Mouse (Mus musculus) left cerebral cortex, postnatal 10 days (tissue): ENCODE data around the gene Hcrtr2. TPM values are rescaled to one million over a fixed set of nuclear protein-coding genes. Genes with fewer than 3 reads are reported as not detected.

Experiments used
- DNase-seq, 2 experiments: peaks; one replicate each; pipeline ENCODE4 v3.0.0; 2021 to 2022; ENCODE audit warnings: low spot score in 2 of 2, mixed read lengths in 1 of 2; ENCODE audit errors: extremely low spot score in 1 of 2
- intact Hi-C: fragments of 180-260 bp; cut with DNase I; formaldehyde crosslinking; loops from one replicate; pipeline ENCODE4 v1.15.1; 2025
- total RNA-seq, 2 experiments: library from RNA; stranded (reverse); gene quantifications; 2 replicates each; pipeline ENCODE4 v1.2.3; 2021

Gene Hcrtr2
- total RNA-seq, 2 experiments from 2014 or later, result 2.8 to 4.7 TPM

GRCm38 (mm10) chr9:76237946-76238345 lies 85.7 kb downstream of the Hcrtr2 start:
- DNase-seq, result no peak

GRCm38 (mm10) chr9:76237243-76237642 lies 86.4 kb downstream of the Hcrtr2 start:
- intact Hi-C loops, result loop anchor here (2.0 kb wide), 1 partner anchor 474 kb away; no protein-coding TSS in a partner anchor
- no peak for DNase-seq

More at GRCm38 (mm10) chr9:76237946-76238345, 85.7 kb downstream of the Hcrtr2 start:
- intact Hi-C loops, result loop anchor here (2.0 kb wide), 1 partner anchor 475 kb away; no protein-coding TSS in a partner anchor

DNA sequence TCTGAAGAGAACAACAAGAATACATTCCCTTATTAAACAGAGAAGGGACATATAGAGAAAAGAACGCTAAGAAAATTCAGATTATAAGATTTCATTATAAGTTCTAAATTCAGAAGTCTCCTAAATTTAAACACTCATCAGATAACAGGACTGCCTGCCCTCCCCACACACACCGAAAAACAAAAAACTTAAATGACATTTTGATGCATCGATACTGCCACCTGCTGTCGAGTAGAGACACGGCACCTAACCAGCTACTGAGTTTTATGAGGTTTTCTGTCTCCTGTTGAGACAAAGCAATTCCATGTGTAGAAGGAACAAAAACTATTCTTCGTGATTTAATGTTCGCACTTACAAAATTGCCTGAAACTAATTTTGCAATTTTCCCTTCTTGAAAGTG lies 87.0 kb downstream of the Hcrtr2 start:
- intact Hi-C loops, result loop anchor here (2.0 kb wide), 1 partner anchor 474 kb away; no protein-coding TSS in a partner anchor
- DNase-seq, result peak; percentile 50 to 59

DNA sequence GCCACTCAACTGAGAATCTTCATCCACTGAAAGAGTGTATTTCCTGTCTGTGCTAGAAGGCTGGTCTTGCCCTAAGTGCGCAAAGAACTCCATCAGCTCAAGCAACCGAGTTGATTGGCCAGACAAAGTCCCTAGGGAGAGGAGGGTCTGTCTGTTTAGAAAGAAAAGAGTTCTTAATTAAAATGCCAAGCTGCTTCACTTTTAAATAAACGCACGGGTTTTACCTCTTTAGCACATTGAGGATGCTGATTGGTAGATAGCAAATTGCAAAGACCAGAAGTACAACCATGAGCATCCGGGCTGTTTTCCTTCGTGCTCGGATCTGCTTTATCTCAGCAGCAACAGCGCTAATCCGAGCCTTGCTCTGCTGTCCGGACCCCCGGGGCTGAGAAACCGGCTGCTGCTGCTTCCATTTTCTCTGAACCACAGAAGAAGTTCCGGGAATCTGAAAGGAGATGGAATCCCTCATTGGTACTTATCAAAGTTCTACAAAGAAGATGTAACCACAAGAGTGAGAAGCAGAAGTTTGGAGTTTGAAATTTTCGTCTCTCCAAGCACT lies 87.6 kb downstream of the Hcrtr2 start:
- intact Hi-C loops, result loop anchor here (2.0 kb wide), 1 partner anchor 473 kb away; no protein-coding TSS in a partner anchor
- peak in 1 of 2 experiments; percentile 39 for DNase-seq

GRCm38 (mm10) chr9:76234899-76235298 lies 88.8 kb downstream of the Hcrtr2 start:
- intact Hi-C loops, result no loop called here
- no peak for DNase-seq

- intact Hi-C loops, result no loop called here
- DNase-seq, result no peak
Observed at GRCm38 (mm10) chr9:76230400-76230799, 93.3 kb downstream of the Hcrtr2 start.

DNA sequence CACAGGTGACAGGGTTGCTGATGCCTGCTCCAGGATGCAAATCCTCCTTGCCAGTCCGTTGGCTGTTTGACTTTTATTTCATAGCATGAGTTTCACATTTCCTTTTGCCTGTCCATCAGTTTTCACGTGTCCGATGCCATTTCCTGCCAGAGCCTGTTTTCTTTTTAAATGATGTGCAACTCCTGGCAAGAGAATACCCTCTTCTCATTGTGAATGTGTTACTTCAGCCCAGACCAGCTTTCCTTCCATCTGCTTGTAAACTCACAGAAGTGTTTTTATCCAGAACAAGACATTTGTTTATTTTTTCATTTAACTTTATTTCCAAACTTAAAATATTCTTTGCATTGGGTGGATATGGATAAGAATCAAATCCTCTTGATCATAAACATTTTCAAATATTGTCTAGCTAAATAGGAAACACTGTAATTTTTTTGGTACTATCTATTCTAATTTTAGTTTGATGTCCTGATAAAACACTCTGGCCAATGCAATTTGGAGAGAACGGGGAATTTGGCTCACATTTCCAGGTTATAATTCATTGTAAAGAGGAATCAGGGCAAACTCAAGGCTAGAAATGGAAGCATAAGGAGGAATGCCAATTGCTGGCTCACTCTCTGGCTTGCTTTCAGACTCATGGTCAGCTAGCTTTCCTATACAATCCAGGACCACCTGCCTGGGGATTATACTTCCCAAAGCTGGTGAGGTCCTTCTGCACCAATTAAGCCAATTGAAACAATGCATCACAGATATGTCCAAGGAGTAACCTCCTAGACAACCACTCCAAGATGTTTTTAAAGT lies 106.3 kb downstream of the Hcrtr2 start:
- intact Hi-C loops, result no loop called here
- no peak for DNase-seq

DNA sequence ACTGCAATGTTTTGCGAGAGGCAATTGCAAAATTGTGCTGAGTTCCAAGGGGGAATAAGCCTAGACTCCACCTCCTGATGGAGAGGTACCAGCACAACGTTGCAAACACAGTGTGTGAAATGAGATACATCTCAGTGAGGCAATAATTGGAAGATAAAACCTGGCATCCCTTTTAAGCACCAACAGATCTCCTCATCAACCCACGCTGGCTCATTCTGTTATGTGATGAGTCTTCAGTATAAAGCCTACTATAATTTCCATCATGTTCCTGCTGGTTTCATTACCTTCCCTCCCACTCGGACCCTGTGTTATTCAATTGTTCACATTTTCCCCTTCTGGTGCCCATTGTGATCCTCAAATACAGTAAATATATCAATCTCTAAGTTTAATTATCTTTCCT lies 109.0 kb downstream of the Hcrtr2 start:
- intact Hi-C loops, result no loop called here
- no peak for DNase-seq

GRCm38 (mm10) chr9:76213557-76213956 lies 110.1 kb downstream of the Hcrtr2 start, which contains the start of gene Gfral:
Gene Gfral (minus strand): TSS chr9:76213657.
- no peak for DNase-seq
- intact Hi-C loops, result no loop called here

- DNase-seq, result no peak
- intact Hi-C loops, result no loop called here
Observed at GRCm38 (mm10) chr9:76196917-76197316, 126.7 kb downstream of the Hcrtr2 start.

- DNase-seq, result no peak
- intact Hi-C loops, result no loop called here
Observed at GRCm38 (mm10) chr9:76179221-76179620, 144.4 kb downstream of the Hcrtr2 start.

Other genes with a start within 250 kb of the Hcrtr2 start
- gene Gfral, start 110.2 kb downstream of the Hcrtr2 start, total RNA-seq, result not detected
- gene Fam83b, start 243.3 kb upstream of the Hcrtr2 start, total RNA-seq, result under 1 TPM; 0.24 to 0.32 TPM